Mouse (Mus musculus): Measurements from ENCODE around the gene B4galnt3.
A peak's percentile ranks its signal among the peaks of the same experiment; 100 is the strongest.

- TF ChIP-seq POLR2A (IDR thresholded peaks at IDR 0.05; ENCODE audit: borderline replicate concordance, low read depth, low read length) (no peak), CTCF (IDR thresholded peaks at IDR 0.05; ENCODE audit: low read depth, low read length) (peak; percentile 26; the same call in 1 of the 2 replicates)
Measured at GRCm38 (mm10) chr6:120222669-120223068, 71.7 kb downstream of the B4galnt3 start.
